Mouse (Mus musculus) limb, embryonic 10.5 days (tissue): ENCODE results near the gene Wdr24. TPM values are rescaled to one million over a fixed set of nuclear protein-coding genes. Genes with fewer than 3 reads are reported as not detected.

Experiments used
- DNase-seq: peaks from one replicate; pipeline ENCODE4 v3.0.0-alpha.2; 2017; ENCODE audit warnings: low spot score
- H3K27ac ChIP-seq: fragments of 300-500 bp; sonication (generic); 2 replicates; pipeline ENCODE4 v1.5.1; 2016; ENCODE audit warnings: mild to moderate bottlenecking
- H3K27me3 ChIP-seq: fragments of 300-500 bp; sonication (generic); 2 replicates; pipeline ENCODE4 v1.6.1; 2016; ENCODE audit warnings: low read depth, mild to moderate bottlenecking; ENCODE audit not compliant: poor library complexity, severe bottlenecking
- H3K36me3 ChIP-seq: fragments of 300-500 bp; sonication (generic); 2 replicates; pipeline ENCODE4 v1.6.1; 2016; ENCODE audit warnings: mild to moderate bottlenecking, moderate library complexity
- H3K4me1 ChIP-seq: fragments of 300-500 bp; sonication (generic); 2 replicates; pipeline ENCODE4 v1.6.1; 2016
- H3K4me3 ChIP-seq: fragments of 300-500 bp; sonication (generic); 2 replicates; pipeline ENCODE4 v1.5.1; 2016; ENCODE audit warnings: mild to moderate bottlenecking, moderate library complexity
- H3K9me3 ChIP-seq: fragments of 300-500 bp; sonication (generic); replicated peaks from 2 replicates; pipeline ENCODE4 v1.6.1; 2016; ENCODE audit warnings: mild to moderate bottlenecking
- WGBS: fragments of 180-500 bp; shearing (Covaris S2); methylation state at CpG from one replicate; pipeline ENCODE4 v1.1.7; 2016; 5-methylcytosine and 5-hydroxymethylcytosine counted together
- polyA plus RNA-seq: library from polyadenylated mRNA; unstranded; fragments of >200 nt; fragmentation: Nextera tagmentation; extraction: Ambion mirVana; gene quantifications from 2 replicates; pipeline ENCODE4 v1.2.1, GENCODE M21; 2016

The Wdr24 gene
- 31.6 and 32.0 TPM in 2 replicates for polyA plus RNA-seq

DNA sequence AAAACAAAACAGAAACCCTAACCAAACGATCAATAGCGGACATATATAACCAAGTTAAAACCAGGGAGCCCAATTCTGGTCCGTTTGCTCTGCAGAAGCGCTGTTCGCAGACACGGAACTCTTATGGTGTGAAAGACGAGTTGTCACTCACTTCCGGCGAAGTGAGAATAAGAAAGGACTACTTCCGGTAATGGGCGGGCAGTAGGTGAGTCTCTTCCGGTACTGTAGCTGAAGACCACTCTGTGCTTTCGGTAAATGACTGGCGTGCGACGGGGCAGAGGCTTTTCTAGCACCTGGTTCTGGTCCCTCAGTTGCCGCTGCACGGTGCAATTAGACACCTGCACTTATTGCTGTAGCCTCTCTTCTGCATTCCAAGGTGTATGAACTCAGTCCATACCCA lies at the start of gene Wdr24:
Gene Wdr24, plus strand, starts transcription at position 176 of the 400 bp plus-strand sequence.
- Histone ChIP-seq H3K4me3 (peak within 1 kb of the TSS; percentile 74), H3K9me3 (no peaks in the 10 kb centered on the region), H3K36me3 (peaks cover 31% of the 10 kb centered on the region), H3K27me3 (peaks cover 42% of the 10 kb centered on the region), H3K4me1 (peaks cover 60% of the 10 kb centered on the region), H3K27ac (peak within 1 kb of the TSS; percentile 83)
- DNase-seq = peak; percentile 79
- under 1% methylated on average over 18 of the region's 18 CpGs for WGBS

DNA sequence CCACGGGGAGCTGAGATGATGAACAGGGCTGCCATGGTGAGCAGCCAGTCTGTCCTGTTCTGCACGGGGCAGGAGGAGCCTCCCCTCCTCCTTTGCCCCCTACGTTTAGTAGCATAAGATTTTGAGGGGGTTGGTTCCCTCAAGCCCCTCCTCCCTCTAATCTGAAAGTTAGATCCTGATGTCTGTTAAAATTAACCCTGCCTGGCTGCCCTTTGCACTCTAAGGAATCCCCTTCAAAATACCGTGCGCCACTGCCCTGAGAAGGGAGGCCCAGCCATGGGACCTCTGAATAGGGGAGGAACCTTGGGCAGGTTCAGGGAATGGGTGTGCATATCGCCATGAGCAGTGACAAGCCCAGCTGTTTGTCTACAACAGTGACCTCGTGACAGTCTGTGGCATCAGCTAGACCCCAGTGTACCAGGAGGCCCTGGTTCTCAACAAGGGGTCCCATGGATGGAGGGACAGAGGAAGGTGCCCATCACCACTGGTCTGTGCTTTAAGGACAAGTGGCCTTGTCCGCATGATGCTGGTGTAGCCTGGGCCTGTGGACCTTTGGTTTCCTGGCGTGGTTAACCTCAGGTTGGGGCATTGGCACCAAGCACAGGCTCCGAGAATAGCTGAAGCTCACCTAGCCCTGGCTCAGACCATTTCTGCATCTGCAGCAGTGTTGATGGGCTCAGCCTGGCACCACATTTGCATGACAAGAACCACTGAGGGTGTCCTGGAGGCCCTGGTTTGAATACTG lies 47.9 kb upstream of the Wdr24 start:
- WGBS = 81% methylated on average over 10 of the region's 10 CpGs
- Histone ChIP-seq H3K27me3 (no peaks in the 10 kb centered on the region), H3K4me3 (no peak overlapping the region), H3K4me1 (peaks cover 19% of the 10 kb centered on the region), H3K36me3 (peaks cover 20% of the 10 kb centered on the region), H3K27ac (no peak overlapping the region), H3K9me3 (no peaks in the 10 kb centered on the region)
- no peak for DNase-seq

DNA sequence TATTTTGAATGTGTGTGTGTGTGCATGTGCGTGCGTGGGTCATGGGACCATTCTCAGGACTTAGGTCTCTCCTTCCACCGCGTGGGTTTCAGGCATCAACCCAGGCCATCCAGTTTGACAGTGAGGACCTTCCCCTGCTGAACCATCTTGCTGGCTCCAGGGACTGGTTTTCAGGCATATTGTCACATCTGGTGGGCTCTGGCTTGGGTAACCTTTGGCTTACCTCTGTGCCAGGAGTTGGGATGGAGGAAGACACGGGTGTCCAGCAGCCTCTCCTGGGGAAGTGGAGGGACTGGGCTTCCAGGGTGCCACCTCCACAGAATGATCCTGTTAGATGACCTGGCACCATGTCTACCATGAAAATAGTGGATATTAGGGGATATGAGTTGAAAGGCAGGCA lies 45.5 kb upstream of the Wdr24 start:
- DNase-seq = no peak
- WGBS = 96% methylated on average over 5 of the region's 5 CpGs
- Histone ChIP-seq H3K4me3 (no peak overlapping the region), H3K9me3 (no peaks in the 10 kb centered on the region), H3K27me3 (no peaks in the 10 kb centered on the region), H3K36me3 (peaks cover 44% of the 10 kb centered on the region), H3K4me1 (peaks cover 21% of the 10 kb centered on the region), H3K27ac (no peak overlapping the region)

GRCm38 (mm10) chr17:25781339-25781738 lies 42.1 kb upstream of the Wdr24 start:
- DNase-seq = no peak
- 75% methylated on average over 6 of the region's 6 CpGs for WGBS
- Histone ChIP-seq H3K36me3 (peaks cover 58% of the 10 kb centered on the region), H3K4me3 (no peak overlapping the region), H3K4me1 (peaks cover 30% of the 10 kb centered on the region), H3K27me3 (no peaks in the 10 kb centered on the region), H3K9me3 (no peaks in the 10 kb centered on the region), H3K27ac (no peak overlapping the region)

DNA sequence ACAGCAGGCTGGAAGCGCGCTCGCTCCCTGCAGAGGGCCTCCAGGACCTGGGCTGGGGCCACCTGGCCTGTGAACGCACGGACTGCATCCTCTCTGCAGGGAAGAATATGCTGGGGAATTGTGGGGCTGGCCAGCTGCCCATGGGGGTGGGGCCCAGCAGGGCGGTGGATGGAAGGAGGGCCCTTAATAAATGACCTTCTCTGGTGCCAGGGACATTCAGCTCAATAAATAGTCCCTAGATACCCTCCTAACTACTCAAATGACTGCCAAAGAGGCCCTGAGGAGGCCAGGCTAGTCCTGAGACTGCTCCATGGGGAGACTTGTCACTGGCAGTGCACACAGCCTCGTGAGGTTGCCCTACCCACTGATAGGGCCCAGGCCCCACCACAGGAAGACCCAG lies 40.3 kb upstream of the Wdr24 start:
- no peak for DNase-seq
- H3K9me3 ChIP-seq = no peaks in the 10 kb centered on the region
- no peaks in the 10 kb centered on the region for H3K27me3 ChIP-seq
- 88% methylated on average over 7 of the region's 7 CpGs for WGBS
- H3K27ac ChIP-seq = no peak overlapping the region
- peaks cover 30% of the 10 kb centered on the region for H3K4me1 ChIP-seq
- H3K4me3 ChIP-seq = peak overlapping the region; percentile 79; the same call in 1 of the 2 replicates
- peaks cover 60% of the 10 kb centered on the region for H3K36me3 ChIP-seq

DNA sequence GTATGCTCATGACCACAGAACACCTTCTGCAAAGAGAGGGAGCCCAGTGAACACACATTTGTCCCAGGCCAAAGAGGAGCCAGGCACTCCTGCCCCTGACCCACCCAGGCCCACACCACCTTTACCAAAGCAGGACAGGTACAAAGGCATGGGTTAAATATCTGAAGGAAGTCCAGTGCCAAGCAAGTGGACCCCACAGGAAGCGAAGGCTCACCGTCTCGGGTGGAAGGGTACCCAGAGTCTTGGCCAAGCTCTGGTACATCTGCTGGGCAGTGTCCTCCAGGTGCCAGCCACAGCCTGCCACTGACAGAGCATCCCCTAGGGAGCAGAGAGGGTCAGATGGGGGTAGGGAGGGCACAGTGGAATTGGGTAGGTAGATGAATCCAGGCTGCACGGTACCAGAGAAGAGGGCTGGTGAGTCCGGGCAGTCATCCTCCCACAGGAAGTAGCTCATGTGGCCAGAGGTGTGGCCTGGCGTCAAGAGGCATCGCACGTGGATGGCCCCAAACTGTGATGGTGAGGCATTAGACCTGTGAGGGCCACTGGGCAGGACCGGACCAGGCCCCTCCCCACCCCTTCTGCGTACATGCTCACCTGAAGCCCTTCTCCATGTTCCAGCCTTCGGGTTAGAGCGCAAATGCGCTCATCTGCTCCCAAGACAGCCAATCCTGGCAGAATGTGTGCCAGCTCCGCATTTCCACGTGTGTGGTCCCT lies 39.4 kb upstream of the Wdr24 start:
- DNase-seq = no peak
- 86% methylated on average over 15 of the region's 15 CpGs for WGBS
- Histone ChIP-seq H3K4me1 (peaks cover 30% of the 10 kb centered on the region), H3K27ac (peak overlapping the region; percentile 95), H3K4me3 (peak overlapping the region; percentile 79), H3K36me3 (peaks cover 68% of the 10 kb centered on the region), H3K27me3 (no peaks in the 10 kb centered on the region), H3K9me3 (no peaks in the 10 kb centered on the region)

- peaks cover 68% of the 10 kb centered on the region for H3K36me3 ChIP-seq
These were observed 38.1 kb upstream of the Wdr24 start, which contains the start of gene Haghl for GRCm38 (mm10) chr17:25785281-25785745. TSS of gene Haghl (minus strand) at chr17:25785673.

GRCm38 (mm10) chr17:25786280-25786679 lies 37.1 kb upstream of the Wdr24 start, which contains the start of gene Ccdc78:
TSS of gene Ccdc78 (plus strand) at chr17:25786580.
- no peak for DNase-seq
- peaks cover 61% of the 10 kb centered on the region for H3K36me3 ChIP-seq
- no peaks in the 10 kb centered on the region for H3K9me3 ChIP-seq
- H3K4me1 ChIP-seq = peaks cover 38% of the 10 kb centered on the region
- 88% methylated on average over 3 of the region's 3 CpGs for WGBS
- H3K4me3 ChIP-seq = peak within 1 kb of the TSS; percentile 79
- H3K27me3 ChIP-seq = no peaks in the 10 kb centered on the region
- peak within 1 kb of the TSS; percentile 95 for H3K27ac ChIP-seq

More at GRCm38 (mm10) chr17:25785281-25785745, 38.1 kb upstream of the Wdr24 start, which contains the start of gene Haghl:
- Histone ChIP-seq H3K27ac (peak within 1 kb of the TSS; percentile 95), H3K9me3 (no peaks in the 10 kb centered on the region), H3K4me3 (peak within 1 kb of the TSS; percentile 79), H3K27me3 (no peaks in the 10 kb centered on the region), H3K4me1 (peaks cover 30% of the 10 kb centered on the region)
- under 1% methylated on average over 23 of the region's 23 CpGs for WGBS
- peak; percentile 99 for DNase-seq

- no peak for DNase-seq
- Histone ChIP-seq H3K4me3 (0 out of 2 replicates have a peak overlapping the region, but pooled peaks have one; percentile 6), H3K9me3 (no peaks in the 10 kb centered on the region), H3K27ac (no peak overlapping the region; the same call in 1 of the 2 replicates), H3K36me3 (peaks cover 55% of the 10 kb centered on the region), H3K4me1 (peaks cover 44% of the 10 kb centered on the region), H3K27me3 (no peaks in the 10 kb centered on the region)
- 93% methylated on average over 9 of the region's 9 CpGs for WGBS
These were observed 36.5 kb upstream of the Wdr24 start for GRCm38 (mm10) chr17:25786781-25787504.

- no peaks in the 10 kb centered on the region for H3K27me3 ChIP-seq
- WGBS = 32% methylated on average over 19 of the region's 19 CpGs
- peak; percentile 52 for DNase-seq
- peak overlapping the region; percentile 91 for H3K27ac ChIP-seq
- H3K4me3 ChIP-seq = peak overlapping the region; percentile 74
- no peaks in the 10 kb centered on the region for H3K9me3 ChIP-seq
- H3K36me3 ChIP-seq = peaks cover 58% of the 10 kb centered on the region
- H3K4me1 ChIP-seq = peaks cover 58% of the 10 kb centered on the region
These were observed 32.0 kb upstream of the Wdr24 start for GRCm38 (mm10) chr17:25791320-25791842.

GRCm38 (mm10) chr17:25791843-25792527 lies 31.4 kb upstream of the Wdr24 start:
- Histone ChIP-seq H3K27me3 (no peaks in the 10 kb centered on the region), H3K27ac (peak overlapping the region; percentile 91), H3K4me1 (peaks cover 62% of the 10 kb centered on the region), H3K36me3 (peaks cover 58% of the 10 kb centered on the region), H3K9me3 (no peaks in the 10 kb centered on the region), H3K4me3 (peak overlapping the region; percentile 74)
- WGBS = under 1% methylated on average over 45 of the region's 45 CpGs
- peak; percentile 89 for DNase-seq

- 2% methylated on average over 14 of the region's 14 CpGs for WGBS
- peak within 1 kb of the TSS; percentile 74 for H3K4me3 ChIP-seq
- peak within 1 kb of the TSS; percentile 91 for H3K27ac ChIP-seq
- no peaks in the 10 kb centered on the region for H3K27me3 ChIP-seq
- peak; percentile 75 for DNase-seq
- H3K36me3 ChIP-seq = peaks cover 52% of the 10 kb centered on the region
- peaks cover 68% of the 10 kb centered on the region for H3K4me1 ChIP-seq
- no peaks in the 10 kb centered on the region for H3K9me3 ChIP-seq
These were observed 30.8 kb upstream of the Wdr24 start, which contains the start of gene Fam173a for GRCm38 (mm10) chr17:25792615-25793014. TSS of gene Fam173a (minus strand) at chr17:25792901.
